Mouse (Mus musculus) liver, embryonic 14.5 days (tissue): ENCODE results near the gene Brf1.

Experiments
- CTCF ChIP-seq: IDR thresholded peaks from 2 replicates; pipeline ENCODE4 v1.5.1; 2016; ENCODE audit warnings: antibody characterized with exemption, low read depth, control low read depth
- EP300 ChIP-seq: IDR thresholded peaks from 2 replicates; pipeline ENCODE4 v1.6.1; 2016; ENCODE audit warnings: antibody characterized with exemption, low read depth

GRCm38 (mm10) chr12:113032296-113033250 lies 32.1 kb upstream of the Brf1 start:
- TF ChIP-seq CTCF (no peak), EP300 (no peak)
